Mouse (Mus musculus) heart, postnatal 4 days (tissue): ENCODE data around the gene Inafm2. TPM values are rescaled to one million over a fixed set of nuclear protein-coding genes. Genes with fewer than 3 reads are reported as not detected.
A peak's percentile ranks its signal among the peaks of the same experiment; 100 is the strongest.

Experiments used
- DNase-seq: peaks from one replicate; pipeline ENCODE4 v3.0.0; 2021
- total RNA-seq, 2 experiments: library from RNA; stranded (reverse); gene quantifications; 2 replicates each; pipeline ENCODE4 v1.2.3; 2021

The Inafm2 gene
- total RNA-seq = 10 to 100 TPM; 33.9 to 34.9 TPM

DNA sequence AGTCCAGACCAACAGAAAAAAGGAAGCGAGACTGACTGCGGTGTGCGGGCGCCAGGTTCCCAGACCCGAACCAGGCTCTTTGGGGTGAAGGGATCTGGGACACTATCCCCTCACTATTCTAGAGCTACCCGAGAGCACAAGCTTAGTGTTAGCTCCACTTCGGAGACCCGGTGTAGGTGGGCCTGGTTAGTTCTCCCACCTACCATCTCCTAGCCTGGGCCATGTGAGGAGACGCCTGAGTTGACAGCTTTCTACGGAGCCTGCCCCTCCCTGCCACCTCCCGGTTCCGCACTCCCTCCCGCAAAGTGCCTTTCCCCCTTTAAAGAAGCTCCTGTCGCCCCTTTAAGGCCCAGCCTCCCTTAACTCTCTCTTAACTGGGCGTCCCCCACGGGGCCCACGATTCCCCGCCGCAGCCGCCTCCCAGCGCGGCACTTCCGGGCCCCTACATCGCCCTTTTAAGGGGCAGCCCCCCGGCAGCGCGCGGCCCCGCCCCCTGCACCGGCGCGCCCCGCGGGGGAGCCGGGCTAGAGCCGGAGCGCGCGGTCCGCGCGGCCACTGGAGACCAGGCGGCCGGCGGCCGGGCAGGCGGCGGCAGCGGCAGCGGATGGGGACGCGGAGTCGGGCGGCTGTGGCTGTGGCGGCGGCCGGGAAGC, at the start of gene Inafm2:
TSS of gene Inafm2 (plus strand) at position 527 of the 653 bp plus-strand sequence.
- peak; percentile 92 for DNase-seq

DNA sequence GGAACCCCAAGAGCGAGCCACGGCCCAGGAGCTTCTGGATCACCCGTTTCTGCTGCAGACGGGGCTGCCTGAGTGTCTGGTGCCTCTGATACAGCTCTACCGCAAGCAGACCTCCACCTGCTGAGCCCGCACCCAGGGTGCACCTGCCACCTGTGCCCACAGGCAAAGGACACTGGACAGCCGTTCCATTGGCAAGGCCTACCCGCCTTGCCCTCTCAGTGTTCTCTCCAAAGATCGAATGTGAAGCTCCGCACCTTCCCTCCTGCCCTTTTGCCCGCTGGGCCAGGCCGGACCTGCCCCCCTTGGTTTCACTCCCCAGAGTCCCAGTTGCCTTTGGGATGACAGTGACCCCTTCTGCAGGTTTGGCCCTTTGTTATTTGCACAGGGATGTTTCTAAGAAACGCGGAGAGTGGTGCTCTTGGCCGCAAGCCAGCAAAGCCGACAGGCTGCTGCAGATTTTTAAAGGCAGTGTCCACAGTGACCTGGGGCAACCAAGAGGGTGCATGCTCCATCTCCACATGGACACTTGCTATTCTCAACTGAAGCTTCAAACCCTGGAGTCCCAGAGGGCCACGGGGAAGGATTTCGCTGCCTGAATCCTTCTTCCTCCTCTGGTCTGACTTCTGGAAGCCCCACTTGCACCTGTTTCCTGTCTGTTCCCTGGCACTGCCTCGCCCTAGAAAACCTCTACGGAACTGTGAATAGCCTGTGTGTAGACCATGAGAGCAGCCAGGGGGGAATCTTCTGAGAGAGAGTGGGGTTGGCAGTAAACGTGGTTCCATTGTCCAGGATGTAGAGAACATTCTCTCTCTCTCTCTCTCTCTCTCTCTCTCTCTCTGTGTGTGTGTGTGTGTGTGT, 48.9 kb upstream of the Inafm2 start:
- DNase-seq = peak; percentile 51

DNA sequence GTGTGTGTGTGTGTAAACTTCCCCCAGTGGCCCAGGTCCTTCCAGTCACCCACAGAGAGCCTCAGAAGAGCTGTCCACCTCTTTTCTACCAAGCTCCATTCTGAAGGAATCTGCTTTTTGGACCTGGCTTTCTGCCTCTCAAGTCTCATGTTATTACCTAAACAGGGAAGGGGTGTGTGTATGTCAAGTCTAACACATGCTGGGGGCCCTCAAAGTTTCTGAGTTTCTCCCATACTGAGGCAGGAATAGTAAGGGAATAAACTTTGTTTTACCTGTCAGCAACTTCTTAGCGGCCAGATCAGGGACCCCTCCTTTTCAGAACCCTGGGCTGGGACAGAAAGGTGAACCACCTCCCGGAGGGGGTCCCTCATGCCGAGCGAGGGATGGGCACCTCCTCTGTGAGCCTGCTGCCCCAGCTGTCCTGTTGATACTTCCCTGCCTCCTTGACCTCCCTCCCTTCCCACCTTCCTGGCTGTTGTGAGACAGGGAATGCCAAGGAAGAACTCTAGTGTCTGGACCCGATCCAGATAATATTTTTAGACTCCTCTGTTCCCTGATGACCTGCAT, 48.2 kb upstream of the Inafm2 start:
- DNase-seq = no peak

DNA sequence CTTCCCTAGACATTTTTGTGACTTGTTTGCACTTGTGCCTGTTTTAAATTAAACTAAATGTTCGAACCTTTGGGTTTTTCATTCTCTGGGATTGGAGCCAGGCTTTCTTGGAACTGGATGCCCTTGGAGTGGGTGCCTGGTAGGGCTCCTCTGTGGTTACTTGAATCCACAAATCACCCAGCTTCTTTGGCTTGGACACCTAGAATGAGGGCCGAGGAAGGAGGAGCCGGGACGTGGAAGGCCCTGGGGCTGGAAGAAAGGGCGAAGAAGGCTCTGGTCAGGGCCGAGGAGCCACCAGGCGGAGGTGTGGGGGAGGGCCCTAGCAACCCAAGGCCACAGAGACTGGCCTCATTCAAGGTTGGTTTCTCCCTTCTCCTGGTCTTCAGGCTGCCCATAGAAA, 47.6 kb upstream of the Inafm2 start:
- no peak for DNase-seq

DNA sequence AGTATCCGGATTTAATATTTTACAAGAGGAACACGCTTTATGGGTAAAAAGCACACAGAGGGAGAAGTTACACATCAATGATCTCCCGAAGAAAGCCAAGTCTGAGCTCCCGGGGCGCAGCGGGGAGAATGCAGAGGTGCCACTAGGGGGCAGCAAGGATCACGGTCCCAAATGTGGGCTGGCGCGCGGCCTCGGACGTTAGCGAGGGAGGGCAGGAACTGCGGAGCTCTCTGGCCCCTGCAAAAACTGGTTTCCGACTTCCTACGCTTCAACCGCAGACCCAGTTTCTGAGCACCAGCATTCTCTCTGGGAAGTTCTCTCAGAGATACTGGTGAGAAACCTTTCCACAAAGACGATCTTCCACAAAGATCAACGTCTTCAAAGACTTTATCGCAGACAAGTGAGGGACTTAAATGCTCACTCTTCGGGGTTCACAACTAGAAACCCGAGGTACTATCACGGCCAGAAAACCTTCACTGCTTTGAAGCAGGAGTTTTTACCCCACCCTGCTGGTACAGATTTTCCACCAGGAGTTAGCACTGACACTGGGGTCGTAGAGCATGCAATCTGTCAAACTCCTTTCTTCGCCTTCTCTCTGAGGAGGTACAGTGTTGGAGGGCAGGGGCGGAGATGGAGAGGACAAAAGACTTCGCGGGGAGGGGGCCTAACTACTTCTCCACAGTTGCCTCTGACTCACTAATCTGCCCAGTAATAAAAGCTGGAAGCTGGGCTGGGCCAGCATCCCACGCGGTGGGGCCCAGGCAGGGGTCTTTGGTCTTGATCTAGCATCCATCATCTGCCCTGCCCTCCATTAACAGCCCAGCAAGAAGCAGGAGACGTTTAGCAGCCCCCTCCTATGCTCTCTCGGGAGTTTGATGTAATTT, 45.1 kb upstream of the Inafm2 start:
- DNase-seq = peak; percentile 94

DNA sequence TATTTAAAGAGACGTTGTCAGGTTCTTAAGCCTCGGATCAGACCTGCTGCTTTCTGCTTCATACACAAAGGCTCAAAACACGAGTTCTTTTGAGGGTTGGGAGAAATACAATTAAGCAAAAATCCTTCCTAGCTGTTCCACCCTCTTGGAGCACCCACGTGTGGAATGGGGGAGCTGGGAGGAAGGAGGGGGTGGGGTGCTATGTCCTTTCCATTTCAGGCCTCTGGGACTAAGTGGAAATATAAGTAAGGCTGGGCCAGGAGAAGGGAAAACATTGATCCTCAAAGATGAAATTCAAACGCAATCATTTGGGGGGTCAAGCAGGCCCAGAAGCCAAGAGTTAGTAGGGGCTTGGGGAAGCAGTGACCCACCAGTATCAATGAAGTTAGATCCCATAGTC, 44.4 kb upstream of the Inafm2 start:
- DNase-seq = no peak

DNA sequence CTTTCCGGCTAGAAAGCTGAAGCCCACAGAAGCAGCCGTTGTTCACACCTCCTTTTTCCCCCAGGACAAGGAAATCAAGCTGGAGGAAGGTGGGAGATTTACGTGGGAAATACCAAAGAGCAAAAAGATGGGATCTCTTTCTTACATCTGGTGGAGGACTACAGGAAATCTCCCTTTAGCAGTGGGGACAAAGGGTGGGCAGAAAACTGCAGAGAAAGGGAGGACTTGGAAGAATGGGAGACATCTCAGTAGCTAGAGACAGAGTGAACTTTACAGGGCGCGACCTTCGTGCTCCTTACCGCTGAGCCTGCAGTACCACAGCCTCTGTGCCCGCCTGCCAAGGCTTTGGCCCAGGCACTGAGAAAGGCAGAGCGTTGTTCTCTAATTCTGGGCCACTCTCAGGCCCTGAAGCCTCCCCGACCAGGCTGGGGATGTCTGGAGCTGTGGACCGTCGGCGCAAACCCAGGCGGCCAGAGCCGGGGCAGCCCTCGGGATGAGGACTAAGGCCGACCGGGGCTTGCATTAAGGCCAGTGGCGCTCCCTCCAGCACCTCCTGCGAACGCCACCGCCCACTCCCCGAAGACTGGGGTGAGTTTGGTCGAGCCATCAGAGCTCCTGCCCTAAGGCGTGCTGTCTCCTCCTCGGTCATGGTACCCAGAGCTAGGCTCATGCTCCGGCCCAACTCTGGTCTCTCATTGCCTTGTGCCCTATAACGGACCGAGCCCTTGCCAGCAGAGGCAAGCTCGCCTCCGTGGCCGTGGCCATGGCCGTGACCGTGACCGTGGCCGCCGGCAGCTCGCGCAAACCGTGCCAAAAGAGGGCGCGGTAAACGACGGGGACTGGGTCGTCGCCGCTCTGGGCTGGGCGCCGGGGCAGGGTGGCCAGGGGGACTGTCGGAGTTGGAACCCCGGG, 43.3 kb upstream of the Inafm2 start:
- no peak for DNase-seq

DNA sequence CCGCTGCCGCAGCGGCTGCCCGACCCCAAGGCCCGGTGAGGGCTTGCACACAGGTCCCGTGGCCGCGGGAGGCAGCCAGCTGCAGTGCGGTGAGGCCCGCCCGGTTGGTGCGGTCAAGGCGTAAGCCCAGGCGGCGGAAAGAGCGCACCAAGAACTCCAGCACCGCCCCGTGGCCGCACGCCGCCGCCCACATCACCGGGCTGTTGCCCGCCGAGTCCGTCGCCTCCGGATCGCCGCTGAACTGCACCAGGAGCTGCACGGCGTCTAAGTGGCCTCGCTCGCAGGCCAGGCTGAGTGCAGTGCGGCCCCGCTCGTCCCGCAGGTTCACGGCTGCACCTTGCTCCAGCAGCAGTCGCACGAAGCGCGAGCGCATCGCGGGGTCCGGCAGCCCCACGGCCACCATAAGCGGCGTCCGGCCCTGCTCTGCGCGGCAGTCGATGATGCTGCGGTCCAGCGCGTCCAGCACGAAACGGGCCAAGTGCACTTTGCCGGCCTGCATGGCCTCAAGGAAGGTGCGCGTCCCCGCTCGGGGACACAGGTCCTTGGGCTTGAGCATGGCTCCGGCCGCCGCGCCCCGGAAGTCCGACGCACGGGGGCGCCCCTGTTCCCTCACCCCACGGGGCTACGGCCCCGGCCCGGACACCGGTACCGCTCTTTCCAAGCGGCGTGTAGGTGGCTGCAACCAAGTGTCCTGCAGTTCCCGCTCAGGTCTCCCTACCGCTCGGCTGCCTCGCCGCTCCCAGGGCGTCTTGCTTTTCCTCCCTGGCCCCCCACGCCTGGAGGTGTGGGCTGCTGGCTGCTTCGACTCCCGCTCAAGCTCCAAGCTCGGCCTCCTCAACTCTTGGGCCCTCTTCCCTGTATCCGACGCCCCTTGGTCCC, 42.4 kb upstream of the Inafm2 start:
- DNase-seq = peak; percentile 67

DNA sequence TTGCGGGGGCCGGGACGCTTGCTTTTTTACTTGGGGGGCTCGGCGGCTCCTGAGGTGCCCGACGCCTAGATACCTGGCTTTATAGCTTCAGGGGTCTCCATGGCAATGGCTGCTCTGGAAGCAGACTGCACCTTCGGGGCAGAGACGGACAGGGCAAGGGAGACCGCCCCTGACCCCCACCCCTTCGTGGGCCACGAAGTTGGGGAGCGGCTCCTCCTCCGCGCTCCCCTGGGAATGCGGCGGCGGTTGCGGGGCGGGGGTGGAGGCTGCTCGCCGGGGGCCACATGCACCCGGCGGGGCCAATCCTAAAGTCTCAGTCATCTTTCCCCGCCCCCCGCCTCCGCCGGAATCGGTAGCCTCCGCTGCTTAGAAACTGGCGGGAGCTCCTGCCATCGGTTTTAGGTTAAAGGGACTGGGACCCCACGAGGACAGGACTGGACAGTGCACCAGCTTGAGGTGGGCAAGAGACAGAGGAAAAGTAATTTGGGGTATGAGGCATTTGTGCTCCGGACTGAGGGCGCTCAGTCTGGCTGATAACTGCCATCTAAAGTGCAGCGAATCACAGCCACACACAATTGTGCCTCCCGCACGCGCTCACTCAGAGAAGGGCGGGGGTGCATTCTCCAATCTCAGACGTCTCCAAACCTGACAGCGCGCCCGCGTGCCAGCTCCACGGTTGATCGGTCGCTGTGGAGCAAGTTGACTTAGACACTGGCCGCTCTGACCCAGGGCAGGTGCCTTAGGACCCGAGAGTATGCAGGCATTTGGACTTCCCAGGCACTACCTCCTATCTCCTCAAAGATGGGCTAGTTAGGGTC, 41.4 kb upstream of the Inafm2 start, which contains the start of gene Ankrd63:
TSS of gene Ankrd63 (minus strand) at position 51 of the 818 bp plus-strand sequence.
- DNase-seq = peak; percentile 32

DNA sequence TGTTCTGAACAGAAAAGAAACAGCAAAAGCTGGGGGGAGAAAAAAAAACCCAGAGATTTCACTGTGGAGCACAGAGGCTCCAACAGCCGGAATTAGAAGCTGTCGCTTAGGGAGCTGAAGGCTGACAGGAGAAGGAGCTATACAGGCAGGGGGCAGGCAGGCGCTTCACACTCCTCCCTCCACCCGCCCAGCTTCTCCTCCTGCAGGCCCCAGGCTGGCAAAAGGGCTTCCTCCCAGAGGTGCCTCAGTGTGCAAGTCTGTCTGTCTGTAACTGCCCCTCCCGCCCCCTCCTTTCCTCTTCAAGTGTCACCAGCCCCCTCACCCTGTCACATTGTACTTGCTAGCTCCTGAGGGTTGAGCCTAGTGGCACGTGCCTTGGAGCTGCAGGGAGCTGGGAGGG, 39.1 kb upstream of the Inafm2 start:
- no peak for DNase-seq

DNA sequence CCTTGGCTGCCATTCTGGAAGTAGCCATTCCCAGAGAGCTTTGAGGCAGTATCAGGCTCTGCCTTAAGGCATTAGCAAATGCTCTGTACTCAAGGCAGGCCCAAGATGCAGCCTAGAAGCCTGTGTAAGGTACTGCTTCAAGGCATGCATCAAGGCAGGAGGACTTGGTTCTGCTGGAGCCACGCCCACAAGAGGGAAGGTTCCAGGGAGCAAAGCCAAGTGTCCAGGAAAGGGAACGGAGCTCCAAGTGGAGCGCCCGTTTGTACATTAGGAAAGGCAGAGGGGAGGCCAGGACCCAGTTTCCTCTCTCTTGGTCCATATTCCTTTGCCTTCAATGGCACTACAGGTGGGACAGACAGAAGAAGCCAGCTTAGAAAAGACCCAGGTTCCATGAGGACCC, 37.1 kb upstream of the Inafm2 start:
- peak; percentile 44 for DNase-seq

DNA sequence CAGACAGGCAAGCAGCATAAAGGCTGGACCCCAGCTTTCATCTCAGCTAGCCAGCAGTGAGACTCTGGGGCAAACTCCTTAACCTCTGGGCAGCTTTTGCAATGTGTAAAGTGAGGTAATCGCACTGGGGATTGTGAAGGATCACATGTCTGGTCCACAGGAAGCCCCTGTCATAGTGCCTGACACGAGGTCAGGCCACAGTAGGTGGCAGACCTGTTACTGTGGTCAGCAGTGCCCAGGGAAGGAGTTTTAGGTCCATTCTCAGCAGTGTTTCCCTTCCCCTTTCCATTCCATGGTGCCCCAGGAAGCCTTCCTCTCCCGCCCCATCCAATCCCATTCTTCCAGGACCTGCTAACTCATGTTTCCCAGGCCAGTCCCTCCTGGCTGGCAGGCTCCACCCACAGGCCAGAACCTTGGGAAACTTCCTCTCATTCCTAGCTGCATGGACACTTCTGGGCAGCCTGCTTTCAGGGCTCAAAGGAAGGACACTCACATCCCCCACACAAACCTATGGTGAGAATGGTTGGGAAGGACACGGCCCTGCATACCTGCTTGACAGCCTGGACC, 35.8 kb upstream of the Inafm2 start:
- DNase-seq = no peak

DNA sequence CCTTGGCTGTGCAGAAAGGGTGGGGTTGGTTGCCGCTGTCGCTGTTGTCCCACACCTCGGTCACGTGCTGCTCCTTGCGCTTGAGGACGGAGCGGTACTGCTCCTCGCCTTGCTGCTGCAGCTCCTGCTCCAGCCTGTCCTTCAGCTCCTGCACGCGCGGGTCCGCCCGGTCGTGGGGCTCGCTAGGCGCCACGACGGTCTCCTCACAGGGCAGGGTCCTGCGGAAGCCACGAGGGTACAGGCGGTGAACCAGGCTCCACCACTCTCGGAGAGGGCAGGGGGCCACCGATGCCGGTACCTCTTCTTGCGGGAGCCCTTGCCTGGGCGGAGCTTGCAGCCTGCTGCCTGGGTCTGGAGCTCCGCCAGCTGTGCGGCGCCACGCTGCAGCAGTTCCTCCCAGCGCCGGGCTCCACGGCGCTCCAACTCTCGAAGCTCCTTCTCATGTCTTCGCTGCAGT, 34.5 kb upstream of the Inafm2 start:
- DNase-seq = peak; percentile 70

DNA sequence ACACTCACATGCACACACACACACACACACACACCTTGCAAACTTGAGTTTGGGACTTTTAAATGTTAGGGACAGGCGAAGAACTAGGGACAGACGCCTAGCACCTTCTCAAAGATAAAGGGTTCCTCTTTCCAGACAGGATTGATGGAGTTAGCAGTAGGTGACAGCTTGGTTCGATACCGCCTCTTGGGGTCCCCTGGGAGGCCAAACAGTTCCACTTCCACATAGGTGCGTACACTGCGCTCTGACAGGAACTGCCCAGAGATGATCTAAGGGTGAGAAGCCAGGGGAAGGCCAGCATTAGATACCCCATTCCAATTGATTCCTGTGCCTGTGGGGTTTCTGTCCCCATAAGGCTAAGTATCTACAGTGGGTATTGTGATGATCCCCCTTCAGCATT, 31.9 kb upstream of the Inafm2 start:
- no peak for DNase-seq

DNA sequence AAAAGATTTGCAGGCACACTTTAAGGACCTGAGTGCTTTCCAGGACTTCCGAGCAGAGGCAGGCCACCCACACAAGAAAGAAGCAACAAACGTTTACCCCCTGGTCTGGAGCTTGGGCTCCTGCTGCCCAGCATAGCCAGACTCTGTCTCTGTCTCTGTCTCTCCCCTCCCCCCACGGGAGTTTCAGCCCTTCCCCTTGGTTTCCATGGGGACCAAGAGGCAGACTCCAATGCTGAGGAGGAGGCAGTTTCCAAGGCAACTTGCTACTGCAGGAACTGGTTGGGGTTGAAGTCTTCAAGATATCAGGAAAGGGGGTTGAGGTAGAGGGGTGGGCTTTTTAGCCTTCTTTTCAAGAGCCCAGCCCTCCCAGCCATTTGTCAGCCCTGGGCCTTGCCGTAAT, 31.3 kb upstream of the Inafm2 start:
- no peak for DNase-seq

DNA sequence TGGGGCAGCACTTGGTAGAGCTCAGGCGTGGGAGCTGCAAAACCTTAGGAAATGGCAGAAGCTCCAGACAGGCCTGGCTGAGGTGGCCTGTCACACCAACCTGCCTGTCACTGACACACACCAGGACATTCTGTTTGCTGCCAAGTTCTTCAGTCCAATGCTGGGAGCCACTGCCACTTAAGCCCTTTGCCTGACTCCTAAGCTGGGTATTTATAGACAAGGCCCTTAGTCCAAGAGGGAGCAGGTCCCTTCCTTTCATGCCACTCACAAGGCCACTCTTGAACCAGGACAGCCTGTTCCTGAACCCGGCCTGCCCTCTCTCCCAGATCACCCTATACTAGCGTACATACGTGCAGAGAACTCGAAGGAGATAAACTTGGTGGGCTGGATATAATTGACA, 28.9 kb upstream of the Inafm2 start:
- DNase-seq = peak; percentile 73

DNA sequence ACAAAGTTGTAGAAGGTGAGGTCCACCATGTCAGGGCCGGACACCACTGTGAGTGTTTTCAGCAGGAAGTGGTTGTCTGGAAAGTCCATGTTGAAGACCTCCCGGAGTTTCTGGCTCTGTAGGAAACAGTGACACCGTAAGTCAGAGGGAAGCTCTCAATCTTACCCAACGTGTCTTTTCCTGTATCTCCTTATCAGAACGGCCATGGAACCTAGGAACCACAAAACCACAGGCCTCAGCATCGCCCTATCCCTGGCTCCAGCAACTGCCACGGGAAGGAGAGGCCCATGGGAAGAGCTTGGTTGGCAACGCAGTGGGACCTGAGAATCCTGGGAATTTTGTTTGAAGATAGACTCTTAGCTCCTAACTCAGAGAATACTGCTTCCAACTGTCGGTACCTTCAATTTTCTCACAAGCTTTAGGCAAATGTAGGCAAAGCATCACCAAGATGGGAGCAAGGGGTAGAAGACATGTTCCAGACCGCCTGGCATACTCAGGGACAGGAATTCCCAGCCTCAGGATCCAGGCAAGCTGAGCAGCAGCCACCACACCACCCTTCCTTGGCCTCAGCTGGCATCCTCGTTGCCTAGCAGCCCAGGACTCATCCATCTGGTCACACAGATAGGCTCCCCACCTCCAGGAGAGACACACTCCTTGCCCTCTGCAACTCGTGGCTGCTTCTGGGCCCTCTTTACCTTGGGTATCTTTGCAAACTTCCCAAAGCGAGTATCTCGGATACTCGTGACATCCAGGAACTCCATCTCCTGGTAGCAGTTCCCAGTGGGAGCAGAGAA, 21.7 kb upstream of the Inafm2 start:
- DNase-seq = no peak

DNA sequence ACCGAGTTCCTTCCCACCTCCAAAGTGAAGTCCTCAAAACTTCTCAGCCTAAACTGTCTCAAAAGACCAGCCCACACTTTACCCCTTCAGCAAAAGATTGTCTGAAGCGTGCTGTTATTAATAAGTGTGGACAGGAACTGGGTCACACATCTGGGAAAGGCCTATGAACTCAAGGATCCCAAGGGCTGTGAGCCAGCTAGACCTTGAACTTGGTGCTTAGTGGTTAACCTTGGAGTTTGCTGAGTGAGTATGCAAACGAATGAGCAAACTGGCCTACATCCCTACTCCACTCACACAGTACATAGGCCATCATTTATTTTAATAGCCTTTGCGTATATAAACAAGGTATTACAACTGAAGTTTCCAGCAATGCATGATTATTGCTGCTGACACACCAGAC, 20.0 kb upstream of the Inafm2 start:
- DNase-seq = no peak
